Mouse (Mus musculus): Measurements from ENCODE around the gene Spin1. TPM values are rescaled to one million over a fixed set of nuclear protein-coding genes. Genes with fewer than 3 reads are reported as not detected.

Spin1 gene
- polyA plus RNA-seq (2014; fragmentation: Illumina TruSeq; extraction: RNeasy Lipid Tissue Mini Kit (QIAGEN cat#74804)) = 238 TPM

DNA sequence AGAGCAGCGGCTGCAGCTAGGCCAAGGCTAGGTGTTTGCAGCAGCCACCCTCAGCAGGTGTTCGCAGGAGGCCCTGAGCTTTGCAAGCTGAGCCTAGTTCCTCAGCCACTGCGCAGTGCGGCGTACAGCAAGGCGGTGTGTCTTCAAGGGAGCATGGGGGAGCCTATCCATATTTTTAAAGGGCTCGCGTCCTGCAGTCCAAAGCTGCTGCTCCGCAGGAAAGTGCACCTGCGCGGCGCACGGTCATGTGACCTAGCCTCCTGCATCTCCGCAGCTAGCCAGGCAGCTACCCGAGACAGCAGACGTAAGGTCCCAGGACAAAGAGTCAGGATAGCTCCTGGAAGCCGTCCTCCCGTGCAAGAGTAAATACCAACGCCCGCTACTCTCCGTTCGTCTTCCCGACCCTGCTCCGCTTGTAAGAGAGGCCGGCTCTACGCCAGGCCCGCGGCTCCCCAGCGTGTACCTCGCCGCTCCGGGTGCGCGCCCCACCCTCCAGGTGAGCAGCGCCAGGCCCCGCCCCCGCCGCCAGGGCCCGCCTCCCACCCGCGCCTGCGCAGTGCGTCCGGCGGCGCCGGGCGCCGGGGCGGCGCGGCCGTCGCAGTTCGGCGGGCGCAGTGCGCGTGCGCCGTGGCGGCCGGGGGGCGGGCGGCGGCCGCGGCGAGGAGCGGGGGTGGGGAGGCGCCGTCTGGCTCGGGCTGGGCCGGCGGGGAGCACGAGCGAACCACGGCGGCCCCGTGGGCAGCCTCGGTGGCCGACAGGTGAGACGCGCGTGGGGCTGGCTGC is at the start of gene Spin1:
Spin1 (plus strand) TSS at position 648 of the 783 bp plus-strand sequence.

DNA sequence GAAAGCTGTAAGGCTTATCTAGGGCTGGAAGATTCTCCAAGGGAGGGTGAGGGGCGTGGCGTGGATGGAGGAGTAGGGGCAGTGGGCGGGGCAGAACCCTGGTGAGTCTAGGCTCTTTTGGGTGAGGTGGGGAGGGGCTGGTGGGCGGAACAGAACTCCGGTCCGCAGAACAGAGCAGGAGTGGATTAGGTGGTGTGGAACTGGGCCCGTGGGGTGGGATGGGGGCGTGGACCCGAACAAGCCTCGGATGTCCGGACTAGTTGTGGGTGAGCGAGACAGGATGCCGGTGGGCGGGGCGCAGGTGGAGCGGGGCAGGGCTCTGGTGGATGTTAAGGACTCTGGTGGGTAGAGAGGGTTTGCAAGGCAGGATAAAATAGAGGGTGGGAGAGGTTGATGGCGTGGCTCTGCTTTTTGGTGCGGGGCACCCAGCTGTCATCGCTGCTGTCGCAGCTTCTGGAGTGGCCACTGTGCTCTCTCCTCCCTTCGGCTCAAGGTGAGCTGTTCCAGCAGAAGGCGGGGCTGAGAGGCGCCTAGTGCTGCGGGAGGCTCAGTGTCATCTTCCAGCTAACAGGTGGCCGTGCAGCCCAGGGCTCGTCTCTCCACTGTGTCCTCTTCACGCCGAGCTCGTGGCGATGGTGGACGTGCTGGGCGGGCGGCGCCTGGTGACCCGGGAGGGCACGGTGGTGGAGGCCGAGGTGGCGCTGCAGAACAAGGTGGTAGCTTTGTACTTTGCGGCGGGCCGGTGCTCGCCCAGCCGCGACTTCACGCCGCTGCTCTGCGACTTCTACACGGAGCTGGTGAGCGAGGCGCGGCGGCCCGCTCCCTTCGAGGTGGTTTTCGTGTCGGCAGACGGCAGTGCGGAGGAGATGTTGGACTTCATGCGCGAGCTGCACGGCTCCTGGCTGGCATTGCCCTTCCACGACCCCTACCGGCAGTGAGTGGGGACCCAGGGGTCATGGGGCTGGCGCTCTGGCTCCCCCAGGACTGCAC is 70.3 kb downstream of the Spin1 start, which contains the start of gene Nxnl2:
Nxnl2 (plus strand) TSS at position 332 of the 990 bp plus-strand sequence.

Other genes with a start within 250 kb of the Spin1 start
- 0.66 TPM for gene Nxnl2, start 70.1 kb downstream of the Spin1 start, polyA plus RNA-seq (2014; fragmentation: Illumina TruSeq; extraction: RNeasy Lipid Tissue Mini Kit (QIAGEN cat#74804))